Mouse (Mus musculus): Measurements from ENCODE around the gene Mta3. TPM values are rescaled to one million over a fixed set of nuclear protein-coding genes. Genes with fewer than 3 reads are reported as not detected.

Mta3 gene
- polyA plus RNA-seq, 1 experiment = 63.9 TPM

- peak in 1 of 2 experiments; percentile 91 for DNase-seq (ENCODE audit: extremely low spot score in 1 of 2, low spot score in 1 of 2)
Measured at GRCm38 (mm10) chr17:83807778-83808398, 101.9 kb downstream of the Mta3 start.

GRCm38 (mm10) chr17:83808476-83809098, 102.6 kb downstream of the Mta3 start:
- DNase-seq (ENCODE audit: extremely low spot score in 1 of 2, low spot score in 1 of 2) = no peak

- no peak for DNase-seq (ENCODE audit: extremely low spot score in 1 of 2, low spot score in 1 of 2)
Measured at GRCm38 (mm10) chr17:83809197-83809829, 103.3 kb downstream of the Mta3 start.

- DNase-seq (ENCODE audit: extremely low spot score in 1 of 2, low spot score in 1 of 2) = no peak
Measured at GRCm38 (mm10) chr17:83810285-83810684, 104.3 kb downstream of the Mta3 start.

GRCm38 (mm10) chr17:83812200-83812944, 106.4 kb downstream of the Mta3 start:
- no peak for DNase-seq (ENCODE audit: extremely low spot score in 1 of 2, low spot score in 1 of 2)

- no peak for DNase-seq (ENCODE audit: extremely low spot score in 1 of 2, low spot score in 1 of 2)
Measured at GRCm38 (mm10) chr17:83813050-83813449, 107.1 kb downstream of the Mta3 start.

GRCm38 (mm10) chr17:83816996-83817395, 111.0 kb downstream of the Mta3 start:
- DNase-seq (ENCODE audit: extremely low spot score in 1 of 2, low spot score in 1 of 2) = no peak

GRCm38 (mm10) chr17:83819503-83819902, 113.5 kb downstream of the Mta3 start:
- DNase-seq (ENCODE audit: extremely low spot score in 1 of 2, low spot score in 1 of 2) = peak in 1 of 2 experiments; percentile 39

GRCm38 (mm10) chr17:83820701-83821100, 114.7 kb downstream of the Mta3 start:
- DNase-seq (ENCODE audit: extremely low spot score in 1 of 2, low spot score in 1 of 2) = no peak

- no peak for DNase-seq (ENCODE audit: extremely low spot score in 1 of 2, low spot score in 1 of 2)
Measured at GRCm38 (mm10) chr17:83821876-83822275, 115.9 kb downstream of the Mta3 start.

- no peak for DNase-seq (ENCODE audit: extremely low spot score in 1 of 2, low spot score in 1 of 2)
Measured at GRCm38 (mm10) chr17:83823835-83824234, 117.9 kb downstream of the Mta3 start.

- no peak for DNase-seq (ENCODE audit: extremely low spot score in 1 of 2, low spot score in 1 of 2)
Measured at GRCm38 (mm10) chr17:83829356-83829755, 123.4 kb downstream of the Mta3 start.

GRCm38 (mm10) chr17:83830616-83831292, 124.8 kb downstream of the Mta3 start:
- no peak for DNase-seq (ENCODE audit: extremely low spot score in 1 of 2, low spot score in 1 of 2)

- DNase-seq (ENCODE audit: extremely low spot score in 1 of 2, low spot score in 1 of 2) = no peak
Measured at GRCm38 (mm10) chr17:83834120-83834519, 128.2 kb downstream of the Mta3 start.

GRCm38 (mm10) chr17:83836048-83836447, 130.1 kb downstream of the Mta3 start:
- no peak for DNase-seq (ENCODE audit: extremely low spot score in 1 of 2, low spot score in 1 of 2)

GRCm38 (mm10) chr17:83837659-83838190, 131.8 kb downstream of the Mta3 start:
- DNase-seq (ENCODE audit: extremely low spot score in 1 of 2, low spot score in 1 of 2) = no peak

GRCm38 (mm10) chr17:83839132-83839531, 133.2 kb downstream of the Mta3 start:
- DNase-seq (ENCODE audit: extremely low spot score in 1 of 2, low spot score in 1 of 2) = no peak

GRCm38 (mm10) chr17:83841011-83841410, 135.0 kb downstream of the Mta3 start:
- no peak for DNase-seq (ENCODE audit: extremely low spot score in 1 of 2, low spot score in 1 of 2)

- DNase-seq (ENCODE audit: extremely low spot score in 1 of 2, low spot score in 1 of 2) = no peak
Measured at GRCm38 (mm10) chr17:83843780-83844179, 137.8 kb downstream of the Mta3 start.

- no peak for DNase-seq (ENCODE audit: extremely low spot score in 1 of 2, low spot score in 1 of 2)
Measured at GRCm38 (mm10) chr17:83845538-83845937, 139.6 kb downstream of the Mta3 start.
